ENCODE assay signal across 10 mouse cellular contexts in the genomic region with DNA sequence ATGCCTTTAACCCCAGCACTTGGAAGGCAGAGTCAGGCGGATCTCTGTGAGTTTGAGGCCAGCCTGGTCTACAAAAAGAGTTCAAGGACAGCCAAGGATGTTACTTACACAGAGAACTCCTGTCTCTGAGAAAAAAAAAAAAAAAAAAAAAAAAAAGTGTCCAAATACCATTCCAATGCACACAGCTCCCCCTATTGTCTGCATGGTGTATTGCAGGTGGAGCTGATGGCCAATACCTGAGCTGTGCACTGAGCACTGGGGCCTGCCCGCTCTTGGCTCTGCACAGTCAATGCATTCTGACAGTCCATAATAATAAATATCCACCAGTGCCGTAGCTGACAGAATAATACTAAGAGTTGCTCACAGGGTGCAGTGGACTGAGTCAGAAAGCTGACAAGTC. TPM values are rescaled to one million over a fixed set of nuclear protein-coding genes. Genes with fewer than 3 reads are reported as not detected.
DNase-seq lines count a peak whose midpoint lies in the region; ATAC-seq and TF ChIP-seq lines count a peak whose summit lies in the region.
"Had no signal": no experiment of that assay in that cellular context is flagged by ENCODE, and none has a peak within 500 bp of the region (broad histone marks: within the 10 kb centered on the region; RNA-seq: fewer than 3 reads in every experiment).

No protein-coding gene starts in this region.

- no peak overlapping the region for H3K9ac ChIP-seq in intestine, postnatal 0 days (ENCODE audit: low read depth, low read length)
- no peak overlapping the region for H3K9ac ChIP-seq in intestine, embryonic 15.5 days
- no peak overlapping the region for H3K9ac ChIP-seq in MEL (ENCODE audit: control insufficient read depth, low read depth, low read length, poor library complexity, severe bottlenecking)
- H3K9ac ChIP-seq: heart, embryonic 13.5 days had no signal

- H3K4me2 ChIP-seq in intestine, postnatal 0 days (replicated peaks; ENCODE audit: low read depth), result no peak overlapping the region
- H3K4me2 ChIP-seq in intestine, embryonic 15.5 days (replicated peaks), result no peak overlapping the region
- H3K4me2 ChIP-seq: heart, embryonic 13.5 days had no signal

- H3K79me2 ChIP-seq in MEL (ENCODE audit: control insufficient read depth, insufficient read depth, low read length, poor library complexity), result peaks cover 10% of the 10 kb centered on the region

- H3K9me3 ChIP-seq in intestine, postnatal 0 days (ENCODE audit: control insufficient read depth), result no peaks in the 10 kb centered on the region
- H3K9me3 ChIP-seq in intestine, embryonic 15.5 days, result no peaks in the 10 kb centered on the region
- no peaks in the 10 kb centered on the region for H3K9me3 ChIP-seq in MEL (replicated peaks; ENCODE audit: insufficient read depth, low read length)
- H3K9me3 ChIP-seq: heart, embryonic 13.5 days had no signal

- no peak for ATAC-seq in intestine, postnatal 0 days
- ATAC-seq in intestine, embryonic 15.5 days, result no peak

- H3K27ac ChIP-seq in intestine, postnatal 0 days (ENCODE audit: low read depth, low read length), result no peak overlapping the region
- H3K27ac ChIP-seq in intestine, embryonic 15.5 days, result no peak overlapping the region
- no peak overlapping the region for H3K27ac ChIP-seq in MEL (ENCODE audit: control insufficient read depth, low read depth, low read length)
- H3K27ac ChIP-seq: heart, embryonic 13.5 days had no signal

- peak; percentile 74 for TF ChIP-seq CTCF in intestine, postnatal 0 days (IDR thresholded peaks at IDR 0.05; ENCODE audit: low read depth)
- TF ChIP-seq CTCF in MEL (IDR thresholded peaks at IDR 0.05 in 2 of 3, conservative IDR thresholded peaks at IDR 0.05 in 1 of 3; ENCODE audit: control insufficient read depth in 1 of 3, insufficient read depth in 1 of 3, low read depth in 2 of 3, low read length in 3 of 3, poor library complexity in 1 of 3, severe bottlenecking in 1 of 3), result peak; percentile 63 to 86 (median 79)

- peak; percentile 67 for TF ChIP-seq RAD21 in MEL (IDR thresholded peaks at IDR 0.05; ENCODE audit: low read depth, low read length)

- WGBS in intestine, postnatal 0 days, result 57% methylated on average over 3 of the region's 3 CpGs
- 54% methylated on average over 3 of the region's 3 CpGs for WGBS in intestine, embryonic 15.5 days

- peaks cover 7% of the 10 kb centered on the region; the same call in 1 of the 2 replicates for H3K4me1 ChIP-seq in intestine, postnatal 0 days (replicated peaks; ENCODE audit: control insufficient read depth, insufficient read depth, low read length)
- H3K4me1 ChIP-seq in intestine, embryonic 15.5 days (replicated peaks), result peaks cover 14% of the 10 kb centered on the region
- H3K4me1 ChIP-seq in MEL (ENCODE audit: control insufficient read depth in 1 of 2, insufficient read depth in 2 of 2, low read length in 2 of 2), result peaks cover 3 to 9% of the 10 kb centered on the region in 2 experiments; a peak in 2 of 4 replicates

- intact Hi-C loops in left cerebral cortex, postnatal 25 days (cut with DNase I), result no loop called here

- peak; percentile 80 for DNase-seq in MEL (ENCODE audit: low read depth, low spot score)
- DNase-seq in c-Kit-negative CD71-positive TER-119-positive erythroid progenitor cells, embryonic 14.5 days (ENCODE audit: low read depth, low spot score), result peak; percentile 29
- DNase-seq in frontal cortex, postnatal 36 days (ENCODE audit: low spot score in 2 of 2), result peak; percentile 75 to 82
- DNase-seq in left cerebral cortex, postnatal 25 days (ENCODE audit: low spot score in 2 of 2), result peak; percentile 76 to 77
- DNase-seq in right cerebral cortex, adult 18-20 months, result peak; percentile 67
- no peak for DNase-seq in ovary, adult 18-20 months (ENCODE audit: low spot score)

- H3K36me3 ChIP-seq in intestine, postnatal 0 days (ENCODE audit: control insufficient read depth, insufficient read depth), result no peaks in the 10 kb centered on the region
- peaks cover 2% of the 10 kb centered on the region for H3K36me3 ChIP-seq in intestine, embryonic 15.5 days
- peaks cover 0 to 2% of the 10 kb centered on the region in 2 experiments; a peak in 2 of 4 replicates for H3K36me3 ChIP-seq in MEL (ENCODE audit: control insufficient read depth in 1 of 2, insufficient read depth in 2 of 2, low read length in 2 of 2)

- no peak for TF ChIP-seq POLR2A in MEL (IDR thresholded peaks at IDR 0.05; ENCODE audit: control insufficient read depth in 1 of 2, insufficient read depth in 1 of 2, low read depth in 1 of 2, low read length in 2 of 2, poor library complexity in 1 of 2)

- TF ChIP-seq EP300 in MEL (IDR thresholded peaks at IDR 0.05; ENCODE audit: low read depth in 1 of 2, low read length in 2 of 2), result no peak

- peaks cover 6% of the 10 kb centered on the region; the same call in 1 of the 2 replicates for H3K27me3 ChIP-seq in intestine, postnatal 0 days (replicated peaks; ENCODE audit: control insufficient read depth, insufficient read depth, low read length)
- H3K27me3 ChIP-seq in intestine, embryonic 15.5 days (replicated peaks), result no peaks in the 10 kb centered on the region
- peaks cover 0 to 2% of the 10 kb centered on the region in 2 experiments; a peak in 2 of 4 replicates for H3K27me3 ChIP-seq in MEL (ENCODE audit: control insufficient read depth in 1 of 2, insufficient read depth in 2 of 2, low read length in 2 of 2)

- H3K4me3 ChIP-seq in intestine, postnatal 0 days (ENCODE audit: low read depth, low read length), result no peak overlapping the region
- no peak overlapping the region for H3K4me3 ChIP-seq in intestine, embryonic 15.5 days (replicated peaks)
- H3K4me3 ChIP-seq in MEL (ENCODE audit: control insufficient read depth in 1 of 2, insufficient read depth in 1 of 2, low read depth in 2 of 2, low read length in 2 of 2), result no peak overlapping the region
- H3K4me3 ChIP-seq: heart, embryonic 13.5 days had no signal

TF ChIP-seq in MEL, 35 proteins besides CTCF, POLR2A, EP300 and RAD21 (continues in another document):
- TF ChIP-seq SMC3 (IDR thresholded peaks at IDR 0.05; ENCODE audit: low read depth, low read length) (peak; percentile 40), MEF2A (IDR thresholded peaks at IDR 0.05; ENCODE audit: extremely low read depth, insufficient replicate concordance, low read depth, low read length, poor library complexity, severe bottlenecking) (no peak), GATA1 (IDR thresholded peaks at IDR 0.05; ENCODE audit: low read depth, low read length) (no peak), GABPA (IDR thresholded peaks at IDR 0.05; ENCODE audit: low read depth, low read length) (no peak), MYC (IDR thresholded peaks at IDR 0.05; ENCODE audit: low read depth, low read length) (peak; percentile 35; the same call in 1 of the 2 replicates), MAX (IDR thresholded peaks at IDR 0.05; ENCODE audit: low read length) (no peak), MAFK (IDR thresholded peaks at IDR 0.05; ENCODE audit: borderline replicate concordance, low read depth, low read length) (no peak), UBTF (IDR thresholded peaks at IDR 0.05; ENCODE audit: borderline replicate concordance, insufficient read depth, low read depth, low read length) (no peak), ZMIZ1 (IDR thresholded peaks at IDR 0.05; ENCODE audit: low read depth, low read length) (no peak), USF1 (IDR thresholded peaks at IDR 0.05; ENCODE audit: low read depth, low read length) (no peak), E2F4 (IDR thresholded peaks at IDR 0.05; ENCODE audit: borderline replicate concordance, low read depth, low read length) (no peak), ELF1 (IDR thresholded peaks at IDR 0.05; ENCODE audit: low read depth, low read length) (no peak), BHLHE40 (IDR thresholded peaks at IDR 0.05; ENCODE audit: borderline replicate concordance, low read depth, low read length) (no peak)

RNA-seq across cellular contexts. Expression of gene 1700007K13Rik, which starts 2.2 kb away (rescaled TPM):
- polyA plus RNA-seq in intestine, postnatal 0 days (2015; fragmentation: Nextera tagmentation; extraction: Ambion mirVana), result not detected in 2 replicates
- polyA plus RNA-seq in intestine, embryonic 15.5 days (2015; fragmentation: Nextera tagmentation; extraction: Ambion mirVana), result not detected in 2 replicates
- not detected in 2 replicates for total RNA-seq in MEL (2012; rRNA removed)
- polyA plus RNA-seq in MEL (2012; ENCODE audit: insufficient read depth in 1 of 2, insufficient read length in 2 of 2, low read depth in 1 of 2, low replicate concordance in 2 of 2, missing spikeins in 1 of 2), result not detected
- 1 to 10 TPM; 3.2 to 5.4 TPM for total RNA-seq in left cerebral cortex, postnatal 25 days (2021)

RNA-seq across cellular contexts. Expression of gene Mrps2, which starts 3.9 kb away (rescaled TPM):
- polyA plus RNA-seq in intestine, postnatal 0 days (2015; fragmentation: Nextera tagmentation; extraction: Ambion mirVana), result 24.5 and 25.1 TPM in 2 replicates
- 62.4 and 66.0 TPM in 2 replicates for polyA plus RNA-seq in intestine, embryonic 15.5 days (2015; fragmentation: Nextera tagmentation; extraction: Ambion mirVana)
- total RNA-seq in MEL (2012; rRNA removed), result 26.5 and 30.5 TPM in 2 replicates
- 10 to 100 TPM; 70.3 to 71.4 TPM for polyA plus RNA-seq in MEL (2012; ENCODE audit: insufficient read depth in 1 of 2, insufficient read length in 2 of 2, low read depth in 1 of 2, low replicate concordance in 2 of 2, missing spikeins in 1 of 2)
- 10 to 100 TPM; 39.1 to 41.1 TPM for total RNA-seq in left cerebral cortex, postnatal 25 days (2021)

RNA-seq across cellular contexts. Expression of gene Ppp1r26, which starts 17.3 kb away (rescaled TPM):
- polyA plus RNA-seq in intestine, postnatal 0 days (2015; fragmentation: Nextera tagmentation; extraction: Ambion mirVana), result 0.61 and 0.73 TPM in 2 replicates
- polyA plus RNA-seq in intestine, embryonic 15.5 days (2015; fragmentation: Nextera tagmentation; extraction: Ambion mirVana), result 2.7 and 2.8 TPM in 2 replicates
- not detected in 2 replicates for total RNA-seq in MEL (2012; rRNA removed)
- not detected for polyA plus RNA-seq in MEL (2012; ENCODE audit: insufficient read depth in 1 of 2, insufficient read length in 2 of 2, low read depth in 1 of 2, low replicate concordance in 2 of 2, missing spikeins in 1 of 2)
- total RNA-seq in left cerebral cortex, postnatal 25 days (2021), result 10 to 100 TPM; 23.5 to 29.0 TPM

RNA-seq across cellular contexts. Expression of gene Gbgt1, which starts 32.8 kb away (rescaled TPM):
- 1.1 and 1.6 TPM in 2 replicates for polyA plus RNA-seq in intestine, postnatal 0 days (2015; fragmentation: Nextera tagmentation; extraction: Ambion mirVana)
- 3.7 and 4.0 TPM in 2 replicates for polyA plus RNA-seq in intestine, embryonic 15.5 days (2015; fragmentation: Nextera tagmentation; extraction: Ambion mirVana)
- total RNA-seq in MEL (2012; rRNA removed), result not detected in 2 replicates
- under 1 TPM in 1 of 2 experiments, not detected in 1; 0.11 TPM for polyA plus RNA-seq in MEL (2012; ENCODE audit: insufficient read depth in 1 of 2, insufficient read length in 2 of 2, low read depth in 1 of 2, low replicate concordance in 2 of 2, missing spikeins in 1 of 2)
- 1 to 10 TPM; 2.5 to 2.7 TPM for total RNA-seq in left cerebral cortex, postnatal 25 days (2021)

RNA-seq across cellular contexts. Expression of gene Gm10134, which starts 42.0 kb away (rescaled TPM):
- 6.0 and 8.7 TPM in 2 replicates for polyA plus RNA-seq in intestine, postnatal 0 days (2015; fragmentation: Nextera tagmentation; extraction: Ambion mirVana)
- 11.8 and 11.9 TPM in 2 replicates for polyA plus RNA-seq in intestine, embryonic 15.5 days (2015; fragmentation: Nextera tagmentation; extraction: Ambion mirVana)
- not detected in 2 replicates for total RNA-seq in MEL (2012; rRNA removed)
- not detected for polyA plus RNA-seq in MEL (2012; ENCODE audit: insufficient read depth in 1 of 2, insufficient read length in 2 of 2, low read depth in 1 of 2, low replicate concordance in 2 of 2, missing spikeins in 1 of 2)
- 1 to 10 TPM; 1.1 to 1.2 TPM for total RNA-seq in left cerebral cortex, postnatal 25 days (2021)
- polyA plus RNA-seq: neural tube, embryonic 14.5 days had no signal
